Mouse (Mus musculus): ENCODE measurements around the gene Stambpl1.

GRCm38 (mm10) chr19:34209930-34210581, 18.0 kb downstream of the Stambpl1 start:
- TF ChIP-seq POLR2A (IDR thresholded peaks at IDR 0.05; ENCODE audit: low read depth, low read length) (no peak), CTCF (conservative IDR thresholded peaks at IDR 0.05; ENCODE audit: insufficient read depth, insufficient read length, low read depth, low read length) (no peak)
